Mouse (Mus musculus) layer of hippocampus, postnatal 14 days (tissue): ENCODE results near the gene Dhh. TPM values are rescaled to one million over a fixed set of nuclear protein-coding genes. Genes with fewer than 3 reads are reported as not detected.

Experiments
- DNase-seq, 2 experiments: peaks; one replicate each; pipeline ENCODE4 v3.0.0; 2021 to 2022; ENCODE audit warnings: low spot score in 2 of 2, mixed read lengths in 1 of 2
- total RNA-seq, 2 experiments: library from RNA; stranded (reverse); gene quantifications; 2 replicates each; pipeline ENCODE4 v1.2.3; 2021

Dhh gene
- total RNA-seq, 2 experiments from 2014 or later = 0.31 to 0.35 TPM

DNA sequence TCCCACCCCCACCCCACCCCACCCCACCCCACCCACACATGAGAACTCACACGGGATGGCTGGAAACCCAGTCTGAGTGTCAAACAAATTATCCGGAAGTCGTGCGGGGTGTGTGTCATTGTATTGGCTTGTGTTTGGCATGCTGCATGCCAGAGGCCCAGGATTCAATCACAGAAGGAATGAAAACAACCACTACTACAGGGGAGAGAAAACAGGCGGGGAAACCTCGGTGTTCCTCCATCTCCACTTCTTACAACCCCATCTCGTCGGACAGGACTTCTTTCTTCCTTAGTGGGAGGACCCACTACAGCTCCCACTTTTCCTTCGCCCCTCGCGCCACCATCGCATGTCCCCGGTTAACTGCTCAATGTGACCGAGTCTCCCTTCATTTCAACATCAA lies 18.8 kb upstream of the Dhh start:
- DNase-seq = no peak

DNA sequence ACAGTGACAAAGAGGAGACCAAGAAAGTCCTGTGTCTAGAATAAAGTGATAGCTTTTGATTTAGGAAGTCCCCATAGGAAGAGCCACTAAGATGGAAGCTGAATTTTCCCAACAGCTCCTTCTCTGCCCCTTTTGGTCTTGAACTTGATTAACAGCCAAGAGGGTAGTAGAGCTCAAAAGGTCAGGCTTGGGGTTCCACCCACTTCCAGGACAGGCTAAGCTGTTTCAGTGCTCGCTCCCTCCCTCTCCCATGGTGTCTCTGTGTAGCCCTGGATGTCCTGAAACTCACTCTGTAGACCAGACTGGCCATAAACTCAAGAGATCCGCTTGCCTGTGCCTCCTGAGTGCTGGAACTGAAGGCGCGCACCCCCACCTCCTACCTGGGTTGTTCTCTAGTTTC lies 17.7 kb upstream of the Dhh start:
- no peak for DNase-seq

DNA sequence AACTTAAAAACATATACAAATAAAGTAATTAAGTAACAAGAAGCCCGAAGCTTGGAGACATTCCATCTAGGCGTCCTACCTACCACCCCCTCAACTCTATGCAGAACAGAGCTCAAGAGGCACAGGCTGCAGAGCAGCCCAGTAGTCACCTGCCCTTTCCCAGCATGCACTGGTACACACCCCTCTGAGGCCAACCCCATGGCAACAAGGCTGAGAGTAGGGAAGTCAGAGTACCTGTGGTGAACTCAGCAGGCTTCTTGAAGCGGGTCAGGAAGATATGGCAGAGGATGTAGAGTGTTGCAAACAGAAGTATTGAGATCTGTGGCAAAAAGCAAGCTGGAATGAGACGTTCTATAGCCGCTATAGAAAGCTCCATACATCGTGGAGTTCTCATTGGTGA lies 16.6 kb upstream of the Dhh start:
- DNase-seq = no peak

GRCm38 (mm10) chr15:98904692-98905091 lies 6.4 kb upstream of the Dhh start:
- peak in 1 of 2 experiments; percentile 39 for DNase-seq

DNA sequence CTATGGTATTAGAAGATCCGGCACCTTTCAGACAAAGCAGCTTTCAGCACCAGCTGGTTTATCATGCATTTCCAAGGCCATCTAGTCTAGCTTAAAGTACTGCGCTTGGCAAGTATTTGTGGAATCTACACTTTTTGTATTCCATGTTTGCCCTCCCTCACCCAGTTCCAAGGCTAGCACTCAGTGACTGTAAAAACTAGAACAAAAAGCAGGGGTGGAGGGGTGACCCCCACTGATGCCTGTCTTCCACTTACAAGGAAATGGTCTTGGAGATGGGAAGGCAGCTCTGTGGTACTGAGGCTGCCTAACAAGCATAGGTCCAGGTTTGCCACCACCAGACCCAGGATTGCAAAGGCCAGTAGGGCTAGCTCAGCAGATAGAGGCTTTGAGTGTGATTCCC lies 4.3 kb upstream of the Dhh start:
- no peak for DNase-seq

DNA sequence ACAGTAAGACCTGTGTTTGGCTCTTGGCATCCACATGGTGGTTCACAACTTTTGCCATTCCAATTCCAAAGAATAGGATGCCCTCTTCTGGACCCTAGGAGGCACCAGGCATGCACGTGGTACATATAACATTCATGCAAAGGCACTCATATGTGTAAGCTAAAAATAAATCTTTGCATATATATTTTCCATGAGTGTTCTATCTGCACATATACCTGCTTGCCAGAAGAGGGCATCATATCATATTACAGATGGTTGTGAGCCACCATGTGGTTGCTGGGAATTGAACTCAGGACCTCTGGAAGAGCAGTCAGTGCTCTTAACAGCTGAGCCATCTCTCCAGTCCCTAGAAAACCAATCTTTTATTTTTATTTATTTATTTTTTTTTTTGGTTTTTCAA lies 3.2 kb upstream of the Dhh start:
- DNase-seq = no peak

DNA sequence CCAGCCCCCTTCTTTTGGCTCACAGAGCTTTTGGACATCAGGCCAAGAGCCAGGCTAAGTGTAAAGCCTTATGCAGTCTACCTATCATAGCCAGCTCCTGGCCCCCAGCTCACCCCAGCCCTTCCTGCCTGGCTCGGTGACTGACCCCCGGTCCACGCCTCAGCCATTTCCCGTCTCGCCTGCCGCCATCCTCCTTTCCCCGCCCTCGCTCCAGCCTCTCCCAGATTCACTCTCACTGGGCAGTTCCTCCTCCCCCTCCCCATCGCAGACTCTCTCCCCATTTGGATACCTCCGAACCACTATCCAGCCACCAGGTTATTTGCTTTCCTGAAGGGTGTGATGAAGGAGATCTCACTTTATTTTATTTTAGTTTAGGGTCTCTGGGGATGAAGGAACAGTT lies 845 bp downstream of the Dhh start:
- DNase-seq = no peak

- DNase-seq = no peak
Measured at GRCm38 (mm10) chr15:98895635-98896589, 2.4 kb downstream of the Dhh start.

GRCm38 (mm10) chr15:98894746-98895634 lies 3.4 kb downstream of the Dhh start:
- no peak for DNase-seq

DNA sequence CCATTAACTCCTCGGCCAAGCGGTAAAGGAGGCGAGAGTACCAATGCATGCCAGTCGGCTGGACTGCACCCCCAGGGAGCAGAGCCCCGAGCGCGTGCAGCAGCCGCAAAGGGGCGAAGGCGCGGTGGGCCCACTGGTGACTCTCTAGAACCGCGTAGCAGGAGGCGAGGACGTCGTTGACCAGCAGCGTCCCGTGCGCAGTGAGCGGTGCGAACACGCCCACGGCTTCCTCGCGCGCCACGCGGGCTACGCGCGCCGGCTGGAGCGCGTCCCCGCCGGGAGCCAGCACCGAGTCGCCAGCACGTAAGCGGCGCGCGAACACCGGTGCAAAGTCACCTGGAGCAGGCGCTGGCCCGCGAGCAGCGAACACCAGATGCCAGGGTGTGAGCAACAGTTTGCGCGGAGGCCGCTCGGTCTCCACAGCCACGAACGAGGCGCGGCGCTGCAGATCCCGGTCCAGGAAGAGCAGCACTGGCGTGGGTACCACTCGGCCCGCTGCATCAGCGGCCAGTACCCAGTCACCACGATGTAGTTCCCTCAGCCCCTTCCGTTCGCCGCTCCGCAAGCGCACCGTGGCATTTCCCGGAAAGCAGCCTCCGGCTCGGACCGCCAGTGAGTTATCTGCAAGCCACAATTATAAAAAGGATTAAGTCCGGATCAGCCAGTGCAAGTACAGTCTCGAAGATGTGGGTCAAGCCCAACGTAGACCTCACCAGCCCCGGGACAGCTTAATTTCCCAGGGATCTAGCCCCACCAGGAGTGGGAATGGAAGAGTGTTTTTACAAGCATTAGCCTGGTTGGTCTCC lies 4.2 kb downstream of the Dhh start, which contains the start of gene Rhebl1:
Gene Rhebl1, minus strand, starts transcription at position 601 of the 806 bp plus-strand sequence.
- no peak for DNase-seq

GRCm38 (mm10) chr15:98893036-98893435 lies 5.3 kb downstream of the Dhh start:
- no peak for DNase-seq

DNA sequence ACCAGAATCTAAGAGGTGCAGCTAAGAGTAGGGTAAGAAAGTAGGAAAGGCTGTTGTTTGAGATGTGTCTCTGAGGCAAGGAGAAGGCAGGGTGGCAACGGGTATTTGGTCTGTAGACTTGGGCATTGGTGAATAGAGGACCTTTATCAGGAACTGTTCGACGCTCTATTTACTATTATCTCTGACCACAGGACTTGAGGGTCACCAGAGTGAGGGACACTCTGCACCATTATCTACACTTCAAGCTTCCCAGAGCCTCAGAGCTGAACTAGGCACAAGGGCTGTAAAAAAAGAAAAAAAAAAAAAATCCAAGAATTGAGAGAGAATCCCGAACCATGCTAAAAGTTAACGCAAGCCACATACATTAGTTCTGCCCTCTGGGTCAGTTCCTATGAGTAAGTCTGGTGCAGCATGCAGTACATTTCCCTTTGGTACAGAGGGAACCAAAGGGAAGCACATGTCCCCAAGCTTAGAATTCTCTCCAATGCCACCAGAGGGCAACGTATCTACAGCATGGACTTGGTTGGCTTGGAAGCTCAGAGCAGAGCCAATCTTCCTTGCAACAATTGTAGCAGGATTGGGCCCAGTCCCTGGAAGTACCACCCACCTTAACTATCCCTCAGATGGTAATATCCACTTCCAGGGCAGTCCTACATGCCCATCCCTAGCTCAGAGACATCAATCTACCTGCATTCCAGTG lies 6.3 kb downstream of the Dhh start:
- DNase-seq = peak; percentile 54 to 80

GRCm38 (mm10) chr15:98891198-98891742 lies 7.1 kb downstream of the Dhh start:
- DNase-seq = no peak

GRCm38 (mm10) chr15:98887526-98887925 lies 10.8 kb downstream of the Dhh start:
- DNase-seq = no peak

DNA sequence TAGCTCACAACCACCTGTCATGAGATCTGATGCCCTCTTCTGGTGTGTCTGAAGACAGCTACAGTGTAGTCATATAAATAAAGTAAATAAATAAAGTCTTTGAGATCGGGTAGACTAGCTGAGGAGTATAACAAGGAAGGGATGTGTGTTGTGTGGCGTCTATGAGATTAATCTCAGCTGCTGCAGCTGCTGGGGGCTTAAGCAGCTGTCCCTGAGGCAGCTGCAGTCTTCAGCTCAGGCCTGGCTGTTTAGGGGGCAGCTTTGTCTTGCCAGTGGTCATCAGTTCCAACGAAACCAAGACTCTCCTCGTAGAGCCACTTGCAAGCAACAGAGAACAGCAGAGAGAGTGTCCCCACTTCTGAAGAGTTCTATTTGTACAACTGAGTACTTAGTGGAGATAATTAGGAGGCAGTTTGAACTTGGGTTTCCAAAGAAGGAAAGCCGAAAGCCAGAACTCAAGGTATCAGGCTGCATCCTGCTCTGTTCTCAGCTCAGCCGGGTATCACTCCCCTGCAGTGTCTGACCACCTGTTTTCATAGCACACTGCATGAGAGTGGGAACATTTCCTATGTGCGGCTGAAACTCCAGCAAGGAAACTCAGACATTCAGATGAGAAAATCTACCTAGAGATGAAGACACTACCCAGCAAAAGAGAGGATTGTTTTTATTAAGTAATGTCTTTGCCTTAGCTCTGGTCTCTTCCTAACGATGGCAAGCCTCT lies 11.5 kb downstream of the Dhh start:
- no peak for DNase-seq

- DNase-seq = no peak
Measured at GRCm38 (mm10) chr15:98884106-98884505, 14.2 kb downstream of the Dhh start.

DNA sequence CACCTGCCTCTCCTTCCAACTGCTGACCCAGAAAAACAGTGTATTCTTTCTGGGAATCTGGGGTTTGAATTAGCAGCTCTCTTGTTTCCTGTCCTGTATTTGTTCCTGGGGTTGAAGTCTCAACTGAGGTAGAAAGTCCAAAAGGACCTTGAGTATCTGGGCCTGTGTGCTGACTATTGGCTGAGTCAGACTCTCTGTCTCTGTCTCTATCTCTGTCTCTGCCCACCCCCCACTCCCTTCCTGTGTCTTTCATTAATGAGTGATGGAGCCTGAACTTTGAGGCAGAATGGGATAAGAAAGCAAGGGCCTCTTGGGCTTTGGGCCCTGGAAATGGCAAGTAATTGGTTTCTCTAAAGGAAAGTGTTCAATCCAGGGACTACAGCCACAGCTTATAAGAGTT lies 14.7 kb downstream of the Dhh start:
- DNase-seq = no peak

- no peak for DNase-seq
Measured at GRCm38 (mm10) chr15:98881656-98882008, 16.7 kb downstream of the Dhh start.

DNA sequence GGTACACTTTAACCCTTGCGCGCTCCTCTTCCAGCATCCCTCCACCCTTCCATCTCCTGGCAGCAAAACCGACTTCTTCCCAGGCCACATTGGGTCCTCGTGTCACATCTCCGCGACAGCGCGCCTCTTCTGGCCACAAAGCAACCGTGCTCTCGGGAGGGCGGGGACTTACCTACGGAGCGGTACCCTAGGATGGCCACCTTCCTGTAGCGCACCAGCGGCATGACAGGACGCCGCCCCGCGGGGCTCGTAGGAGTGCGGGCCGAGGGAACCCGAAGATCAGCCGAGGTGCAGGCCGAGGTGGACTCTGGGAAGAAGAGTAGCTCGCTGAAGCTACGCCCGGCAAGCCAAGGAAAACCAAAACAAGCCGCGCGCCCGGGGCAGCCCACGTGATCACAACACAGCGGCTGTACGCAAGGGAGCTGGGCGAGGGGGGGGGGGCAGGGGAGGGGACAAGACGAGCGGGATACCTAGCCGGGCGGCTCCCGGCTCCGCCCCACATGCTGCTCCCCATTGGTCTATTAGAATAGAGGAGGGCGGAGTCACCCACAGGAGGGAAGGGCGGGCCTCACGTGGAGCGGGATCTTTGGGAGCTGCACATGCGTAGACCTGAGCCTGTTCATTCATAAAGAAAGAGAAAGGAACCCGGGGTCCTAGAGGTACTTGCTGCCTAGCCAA lies 17.2 kb downstream of the Dhh start:
- DNase-seq = peak; percentile 79 to 92
